Mouse (Mus musculus) gastrocnemius, postnatal 36 days (tissue): ENCODE results near the gene Ppm1k. TPM values are rescaled to one million over a fixed set of nuclear protein-coding genes. Genes with fewer than 3 reads are reported as not detected.
"Not testable (repeated sequence)": the region's sequence is repeated elsewhere in the genome, so short reads cannot be mapped to it uniquely, and the experiment has no call there.

Source experiments
- DNase-seq, 2 experiments: peaks; one replicate each; pipeline ENCODE4 v3.0.0; 2022
- intact Hi-C: fragments of 180-260 bp; cut with DNase I; formaldehyde crosslinking; loops from one replicate; pipeline ENCODE4 v1.15.1; 2025
- total RNA-seq, 2 experiments: library from RNA; stranded (reverse); gene quantifications; 2 replicates each; pipeline ENCODE4 v1.2.3; 2021

The Ppm1k gene
- total RNA-seq, 2 experiments from 2014 or later, result 12.3 to 14.7 TPM

DNA sequence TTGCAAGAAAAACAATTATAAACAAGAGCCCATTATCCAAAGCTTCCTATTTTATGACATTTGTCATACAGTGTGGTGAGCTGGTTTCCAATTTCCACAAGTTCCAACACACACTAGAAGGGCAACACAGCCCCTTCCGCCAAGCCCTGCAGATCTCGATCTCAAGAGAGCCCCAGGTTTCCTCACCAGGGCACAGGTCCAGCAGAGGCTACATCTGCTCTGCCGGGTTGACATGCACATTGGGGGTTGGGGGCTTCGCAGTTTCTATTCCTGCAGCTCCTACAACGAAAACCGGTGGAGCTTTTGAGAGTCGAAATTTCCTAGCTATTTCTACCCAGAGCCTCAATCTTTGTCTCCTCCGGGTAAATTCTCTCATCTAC is 1.0 kb downstream of the Ppm1k start:
- no peak for DNase-seq
- intact Hi-C loops, result no loop called here

GRCm38 (mm10) chr6:57533410-57533809 is 1.9 kb downstream of the Ppm1k start:
- intact Hi-C loops, result no loop called here
- DNase-seq, result no peak

GRCm38 (mm10) chr6:57532022-57532421 is 3.2 kb downstream of the Ppm1k start:
- intact Hi-C loops, result no loop called here
- no peak for DNase-seq

- intact Hi-C loops, result no loop called here
- DNase-seq, result no peak
Measured at GRCm38 (mm10) chr6:57531441-57531840, 3.8 kb downstream of the Ppm1k start.

- intact Hi-C loops, result no loop called here
- DNase-seq, result no peak
Measured at GRCm38 (mm10) chr6:57531011-57531410, 4.3 kb downstream of the Ppm1k start.

DNA sequence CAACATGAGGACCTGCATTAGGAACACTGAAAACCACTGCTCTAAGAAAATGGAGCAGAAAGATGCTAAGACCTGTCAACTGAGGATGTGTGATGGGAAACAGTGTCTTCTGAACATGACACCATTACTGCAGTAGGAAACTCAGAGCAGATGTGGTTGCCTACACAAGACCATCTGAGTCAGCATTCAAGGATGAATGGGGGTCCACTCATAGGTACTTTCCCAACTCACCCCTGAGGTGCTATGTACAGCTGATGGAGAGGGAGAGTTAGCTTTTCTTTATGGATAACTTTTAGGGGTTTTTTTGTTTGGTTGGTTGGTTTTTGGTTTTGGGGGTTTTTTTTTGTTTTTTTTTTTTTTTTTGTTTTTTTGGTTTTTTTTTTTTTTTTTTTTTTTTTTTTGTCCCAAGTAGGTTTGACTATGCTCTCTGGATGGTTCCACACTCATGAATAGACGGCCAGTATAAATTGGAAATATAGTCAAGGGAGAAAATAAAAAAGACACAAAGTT is 5.9 kb downstream of the Ppm1k start:
- DNase-seq, result no peak
- intact Hi-C loops, result no loop called here

DNA sequence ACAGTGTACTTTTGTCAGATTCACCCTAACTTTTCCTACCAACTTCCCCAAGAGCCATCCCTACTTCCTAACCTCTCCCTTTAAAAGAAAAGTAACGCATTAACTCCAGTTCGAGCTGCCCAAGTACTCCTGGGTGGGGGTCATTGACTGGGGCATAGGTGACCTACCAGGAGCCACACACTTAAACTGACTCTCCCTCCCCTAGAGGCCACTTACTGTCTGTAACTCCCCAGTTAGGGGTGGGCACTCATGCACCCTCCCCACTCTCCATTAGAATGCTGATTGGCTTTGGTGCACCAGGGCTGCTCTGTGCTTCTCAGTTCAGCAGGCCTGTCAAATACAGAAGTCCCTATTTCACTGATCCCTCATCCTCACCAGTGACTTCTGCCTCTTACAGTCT is 8.3 kb downstream of the Ppm1k start:
- intact Hi-C loops, result no loop called here
- no peak for DNase-seq

- intact Hi-C loops, result no loop called here
- no peak for DNase-seq
Measured at GRCm38 (mm10) chr6:57524742-57525141, 10.5 kb downstream of the Ppm1k start.

DNA sequence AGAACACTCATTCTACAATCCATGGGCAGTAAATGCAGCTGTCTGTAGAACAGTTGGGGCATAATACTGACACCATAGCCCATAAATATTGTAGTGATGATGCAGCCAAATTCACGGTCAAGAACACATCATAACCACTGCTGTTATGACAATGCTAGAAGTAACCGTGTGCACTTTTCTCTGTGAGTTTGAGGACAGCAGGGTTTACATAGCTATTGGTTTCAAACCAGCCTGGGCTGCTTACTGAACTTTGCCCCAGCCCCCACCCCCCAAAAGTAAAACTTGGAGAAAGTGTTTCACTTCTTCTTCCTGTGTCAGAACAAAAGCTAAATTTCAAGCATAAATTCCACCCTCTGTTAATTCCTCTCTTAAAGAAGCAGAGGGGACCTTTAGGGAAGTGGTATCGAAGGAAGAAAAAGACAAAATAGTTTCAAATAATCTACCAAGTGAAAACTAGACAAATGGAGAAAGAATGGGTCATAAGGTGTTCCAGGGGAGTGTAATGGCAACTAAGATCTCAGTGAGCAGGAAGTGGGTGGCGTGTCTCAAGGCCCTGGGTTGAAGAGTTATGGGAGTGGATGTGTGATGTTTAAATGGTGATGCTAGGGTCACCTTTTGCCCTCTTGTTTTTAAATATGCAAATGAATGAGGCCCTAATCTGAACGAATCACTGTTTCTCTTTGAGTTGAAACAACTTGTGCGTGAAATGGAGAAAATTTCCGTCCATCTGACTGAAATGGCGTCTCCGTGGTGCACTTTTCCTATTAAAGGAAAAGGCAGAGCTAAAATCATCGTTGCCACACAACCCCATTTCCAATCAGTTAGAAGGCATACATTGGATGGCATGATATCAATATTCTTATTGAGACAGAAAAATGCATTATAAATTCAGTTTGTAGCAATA is 14.3 kb downstream of the Ppm1k start:
- no peak for DNase-seq
- intact Hi-C loops, result no loop called here

DNA sequence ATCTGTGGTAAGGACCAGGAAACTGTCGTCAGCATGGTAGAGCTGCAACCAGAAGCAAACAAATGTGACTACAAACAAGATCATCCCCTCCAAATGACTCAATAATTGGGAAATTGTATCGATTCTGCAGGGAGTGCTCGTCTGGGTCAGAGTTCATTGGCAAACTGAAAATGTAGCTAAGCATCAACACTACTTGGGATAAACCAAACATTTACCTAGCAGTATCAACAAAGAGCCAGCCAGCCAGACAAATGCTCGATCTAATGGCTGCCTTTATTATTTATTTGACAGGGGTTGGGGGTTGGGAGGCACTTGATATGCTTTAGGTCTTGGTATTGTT is 21.3 kb downstream of the Ppm1k start:
- no peak for DNase-seq
- intact Hi-C loops, result no loop called here

DNA sequence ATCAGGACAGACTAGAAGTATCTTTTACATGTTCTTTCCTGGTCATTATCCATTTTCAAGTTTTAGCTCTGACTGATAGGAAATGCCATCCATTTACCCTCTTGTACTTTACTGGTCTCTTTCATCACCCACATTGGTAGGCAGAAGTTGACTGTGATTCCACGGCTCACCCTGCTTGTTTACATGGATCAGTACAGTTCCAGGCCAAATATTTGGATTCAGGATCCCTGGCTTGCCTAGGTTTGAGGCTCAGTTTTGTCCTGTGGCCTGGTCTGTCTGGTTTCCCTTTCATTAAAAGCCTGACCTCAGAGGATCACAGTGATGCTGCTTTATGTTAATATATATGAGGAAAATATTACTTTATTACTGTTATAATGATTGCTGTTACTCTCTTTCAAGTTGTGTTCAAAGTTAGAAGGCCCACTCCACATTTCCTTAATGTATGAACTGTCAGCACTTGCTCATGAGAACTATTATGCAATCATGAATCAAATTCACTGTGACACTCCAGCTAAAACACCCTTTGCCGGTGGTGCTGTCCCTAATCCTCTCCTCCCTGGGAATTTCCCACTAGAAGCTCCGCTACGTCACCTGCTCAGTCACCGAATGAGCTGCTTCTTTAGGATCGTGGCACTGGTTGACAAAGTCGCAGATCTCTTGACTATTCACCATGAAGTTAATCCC is 21.8 kb downstream of the Ppm1k start:
- intact Hi-C loops, result no loop called here
- DNase-seq, result no peak

DNA sequence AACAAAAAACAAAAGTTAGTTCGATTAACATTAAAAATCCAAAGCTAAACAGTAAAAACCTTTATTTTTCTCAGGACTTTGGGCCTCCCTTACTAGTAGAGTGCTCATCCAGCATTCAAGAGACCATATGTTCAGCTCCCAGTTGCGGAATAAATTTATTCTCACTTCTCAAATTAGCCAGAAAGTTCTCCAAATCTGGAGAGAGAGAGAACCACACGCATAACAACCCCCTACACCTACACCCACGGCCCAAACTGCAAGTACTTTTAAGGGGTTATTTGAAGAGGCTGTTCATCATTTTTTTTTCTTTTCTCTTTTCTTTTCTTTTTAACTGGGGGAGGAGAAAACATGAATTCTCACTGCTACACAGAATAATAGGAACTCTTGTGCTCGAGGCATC is 23.4 kb downstream of the Ppm1k start:
- intact Hi-C loops, result no loop called here
- DNase-seq, result no peak

GRCm38 (mm10) chr6:57503662-57504379 is 31.4 kb downstream of the Ppm1k start:
- DNase-seq, result no peak
- intact Hi-C loops, result no loop called here

GRCm38 (mm10) chr6:57499209-57499608 is 36.1 kb downstream of the Ppm1k start:
- intact Hi-C loops, result no loop called here
- no peak for DNase-seq

GRCm38 (mm10) chr6:57468161-57468560 is 67.1 kb downstream of the Ppm1k start:
- DNase-seq, intact Hi-C loops: not testable (repeated sequence)

Other genes starting within 250 kb of the Ppm1k start
- gene Vmn1r16, start 206.0 kb downstream of the Ppm1k start, total RNA-seq, result not detected
- gene Vmn1r17, start 171.7 kb downstream of the Ppm1k start, total RNA-seq, result not detected
- not detected for gene Vmn1r18, start 139.7 kb downstream of the Ppm1k start, total RNA-seq
- not detected for gene Vmn1r19, start 131.7 kb downstream of the Ppm1k start, total RNA-seq
- gene Vmn1r20, start 106.5 kb downstream of the Ppm1k start, total RNA-seq, result not detected
- 1 to 10 TPM; 1.8 TPM for gene Herc6, start 45.5 kb upstream of the Ppm1k start, total RNA-seq
- 10 to 100 TPM; 11.8 TPM for gene Pyurf, start 156.6 kb upstream of the Ppm1k start, total RNA-seq
- gene Lancl2, start 167.1 kb upstream of the Ppm1k start, total RNA-seq, result 1 to 10 TPM; 7.3 to 9.7 TPM